Mouse (Mus musculus) urinary bladder, postnatal 10 days (tissue): Measurements from ENCODE around the gene Irak2.
A peak's percentile ranks its signal among the peaks of the same experiment; 100 is the strongest.
"Not testable (repeated sequence)": the region's sequence is repeated elsewhere in the genome, so short reads cannot be mapped to it uniquely, and the experiment has no call there.

ENCODE experiments used
- DNase-seq: peaks from one replicate; pipeline ENCODE4 v3.0.0; 2022; ENCODE audit warnings: low spot score

The Irak2 gene

DNA sequence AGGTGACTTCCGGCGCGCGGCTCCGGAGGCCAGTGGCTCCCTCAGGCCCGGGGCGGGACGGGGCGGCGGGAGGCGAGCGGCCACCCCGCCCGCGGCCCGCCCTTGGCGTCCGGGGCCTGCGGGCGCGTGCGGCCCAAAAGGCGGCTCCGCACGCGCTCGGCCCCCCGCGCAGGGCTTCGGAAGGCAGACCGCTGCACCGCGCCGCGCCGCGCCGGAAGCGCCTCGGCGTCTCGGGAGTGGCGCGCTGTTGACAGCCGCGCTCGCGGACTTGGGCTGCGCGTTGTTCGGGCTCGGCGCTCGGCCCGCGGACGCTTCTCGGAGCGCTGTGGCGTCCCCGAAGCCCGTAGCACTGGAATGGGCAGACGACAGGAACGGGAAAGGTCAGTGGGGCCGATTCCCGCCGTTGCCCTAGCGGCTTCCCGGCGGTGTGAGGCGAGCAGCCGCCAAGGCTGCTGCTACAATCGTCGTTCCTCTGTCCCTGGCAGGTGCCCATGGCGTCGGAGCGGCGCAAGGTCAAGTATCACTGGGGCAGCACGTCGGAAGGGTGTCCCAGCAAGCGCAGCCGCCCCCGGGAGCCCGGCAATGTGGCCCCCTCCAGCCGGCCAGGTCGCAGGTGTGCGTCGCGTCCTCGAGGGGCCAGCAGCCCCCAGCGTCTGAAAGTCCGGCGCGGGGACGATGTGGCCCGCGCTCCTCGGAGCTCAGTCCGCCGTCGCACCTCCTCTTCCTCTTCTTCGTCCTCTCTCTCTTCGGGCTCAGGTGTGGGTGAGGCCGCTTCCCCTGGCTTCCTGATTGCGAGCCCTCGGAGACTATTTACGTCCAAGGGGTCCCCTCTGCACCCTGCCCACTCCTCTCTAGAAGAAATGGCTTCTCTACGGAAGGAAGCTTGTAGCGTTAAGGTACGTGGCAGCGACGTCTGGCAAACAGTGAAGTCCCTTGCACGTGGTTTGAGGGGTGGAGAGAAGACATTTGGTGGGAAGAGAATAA lies 59.2 kb downstream of the Irak2 start:
- no peak for DNase-seq

DNA sequence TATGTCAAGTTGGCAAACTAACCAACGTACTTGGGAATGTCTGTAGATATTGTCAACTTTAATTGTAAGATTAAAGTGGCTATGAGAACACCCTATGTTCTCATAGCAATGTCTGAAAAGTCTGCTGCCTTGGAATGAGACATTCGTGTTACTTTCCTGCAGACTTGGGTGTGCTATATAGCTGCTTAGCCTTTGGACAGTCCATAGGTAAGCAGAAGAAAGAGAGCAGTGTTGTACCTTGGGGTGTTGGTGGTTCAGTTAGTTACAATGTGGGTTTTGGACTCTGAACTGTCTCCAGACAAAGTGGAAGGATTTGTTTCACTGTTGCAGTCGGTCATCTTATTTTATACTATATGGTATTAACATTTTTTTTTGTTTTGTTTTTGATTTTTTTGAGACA lies 74.5 kb downstream of the Irak2 start:
- DNase-seq: no peak

DNA sequence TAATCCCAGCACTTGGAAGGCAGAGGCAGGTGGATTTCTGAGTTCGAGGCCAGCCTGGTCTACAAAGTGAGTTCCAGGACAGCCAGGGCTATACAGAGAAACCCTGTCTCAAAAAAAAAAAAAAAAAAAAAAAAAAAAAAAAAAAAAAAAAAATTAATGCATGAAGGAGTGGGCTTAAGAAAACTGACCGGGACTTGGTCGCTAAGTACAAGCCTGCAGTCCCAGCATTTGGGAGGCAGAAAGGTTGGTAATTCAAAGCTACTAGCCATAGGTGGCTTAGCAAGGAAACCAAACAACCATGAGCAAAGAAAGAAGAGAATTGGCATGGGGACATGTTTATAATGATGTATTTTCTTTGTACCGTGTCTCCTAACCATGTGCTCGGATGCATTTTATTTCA lies 75.1 kb downstream of the Irak2 start:
- not testable (repeated sequence) for DNase-seq

DNA sequence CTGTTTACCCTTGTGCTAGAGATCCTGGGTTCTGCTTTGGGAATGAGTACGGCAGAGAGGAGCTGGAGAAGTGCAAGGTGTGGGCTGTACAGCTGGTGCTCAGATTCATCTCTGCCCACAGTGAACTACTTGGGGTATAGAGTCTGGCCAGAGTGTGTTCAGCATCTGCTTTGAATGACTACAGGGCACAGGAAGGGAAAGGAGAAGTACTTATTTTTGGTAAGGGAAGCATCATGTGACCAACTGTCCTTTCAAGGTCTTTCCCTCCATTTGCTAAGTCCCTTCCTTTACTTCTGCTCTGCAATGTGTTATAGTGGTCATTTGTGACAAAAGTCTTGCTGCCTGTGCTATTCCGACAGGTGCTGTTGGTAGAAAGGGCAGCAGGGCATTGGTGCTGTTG lies 76.0 kb downstream of the Irak2 start:
- no peak for DNase-seq

DNA sequence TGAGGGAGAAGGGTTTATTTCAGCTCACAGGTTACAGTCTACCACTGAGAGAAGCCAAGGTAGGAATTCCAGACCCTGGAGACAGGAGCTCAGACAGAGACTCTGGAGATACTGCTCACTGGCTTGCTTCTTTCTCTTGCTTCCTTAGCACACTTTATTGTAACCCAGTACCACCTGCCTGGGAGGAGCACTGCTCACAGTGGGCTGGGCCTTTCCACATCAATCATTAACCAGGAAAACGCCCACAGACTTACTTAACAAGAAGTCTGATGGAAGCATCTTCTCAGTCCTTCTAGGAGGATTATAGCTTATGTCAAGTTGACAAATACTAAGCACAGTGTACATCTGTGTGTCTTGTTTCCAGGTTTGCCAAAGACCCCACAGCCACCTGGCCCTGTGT lies 76.5 kb downstream of the Irak2 start:
- DNase-seq: no peak

DNA sequence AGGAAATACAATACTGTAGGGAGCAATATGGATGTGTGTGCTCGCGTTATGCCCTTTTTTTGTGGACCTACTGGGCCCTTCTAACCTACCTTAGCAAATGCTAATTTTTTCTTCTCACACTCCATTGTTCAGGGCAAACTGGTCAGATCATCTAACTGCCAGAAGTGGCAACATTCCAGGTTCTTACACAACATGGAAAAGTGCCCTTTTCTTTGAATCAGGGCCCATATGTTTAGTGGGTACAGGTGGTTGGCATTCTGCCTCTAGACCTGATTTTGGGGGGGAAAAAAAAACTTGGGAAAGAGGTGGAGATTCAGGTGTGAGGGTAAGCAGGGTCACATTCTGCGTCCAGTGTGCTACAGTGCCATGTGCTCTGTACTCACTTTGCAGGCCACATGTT lies 79.3 kb downstream of the Irak2 start:
- no peak for DNase-seq

DNA sequence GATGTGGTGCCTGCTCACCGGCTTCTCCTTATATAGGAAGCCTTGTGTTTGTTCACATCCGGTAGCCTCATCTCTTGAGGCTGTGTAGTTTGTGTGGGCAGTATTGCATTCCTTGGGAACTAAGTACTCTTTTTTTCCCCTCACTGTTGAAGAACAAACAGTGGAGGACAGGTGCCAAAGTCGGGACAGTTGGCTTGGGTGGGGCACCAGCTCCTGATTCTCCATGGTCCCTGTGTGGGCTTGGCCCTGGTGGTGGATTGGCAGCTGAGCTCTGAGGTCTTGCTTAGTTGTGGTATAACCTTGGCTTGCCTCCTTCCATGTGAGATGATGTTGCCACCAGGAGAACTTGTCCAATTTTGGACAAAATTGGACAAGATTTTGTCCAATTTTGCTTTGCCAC lies 81.6 kb downstream of the Irak2 start, which contains the start of gene Ghrl:
TSS of gene Ghrl (minus strand) at position 3 of the 400 bp plus-strand sequence.
- DNase-seq: no peak

DNA sequence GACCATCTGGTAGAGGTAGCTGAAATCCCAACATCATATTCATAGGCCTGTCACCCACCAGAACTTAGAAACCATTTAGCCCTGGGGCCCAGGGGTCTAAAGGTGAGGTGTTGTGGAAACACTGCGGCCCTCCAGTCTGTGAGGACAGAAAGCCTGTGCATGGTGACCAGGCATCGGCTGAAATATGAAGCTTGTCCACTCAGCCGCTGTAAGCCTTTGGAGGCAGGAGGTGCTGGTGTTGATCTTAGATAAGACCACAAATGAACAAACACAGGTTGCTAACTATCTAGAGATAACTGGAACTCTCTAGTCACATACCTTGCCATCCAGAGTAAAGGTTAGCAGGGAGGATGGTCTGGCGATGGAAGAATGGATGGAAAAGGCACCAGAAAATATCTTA lies 82.8 kb downstream of the Irak2 start:
- no peak for DNase-seq

DNA sequence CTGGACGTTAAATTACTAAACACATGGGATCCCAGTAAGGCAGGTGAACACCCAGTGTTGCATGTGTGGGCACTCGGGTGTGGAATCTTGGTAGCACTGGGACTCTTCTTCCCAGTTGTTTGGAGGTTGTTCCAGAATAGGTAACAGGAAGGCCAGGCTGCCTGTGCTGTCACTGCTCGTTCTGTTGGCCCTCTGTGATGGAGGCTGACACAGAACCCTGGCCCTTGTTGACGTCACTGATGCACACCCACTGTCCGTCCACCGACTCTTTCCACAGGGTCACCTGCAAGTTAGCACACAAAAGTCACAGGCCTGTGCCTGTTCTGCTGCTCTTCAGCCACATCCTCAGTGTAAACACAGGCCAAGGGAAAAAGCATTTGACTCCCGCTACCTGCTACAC lies 89.9 kb downstream of the Irak2 start:
- DNase-seq: no peak

DNA sequence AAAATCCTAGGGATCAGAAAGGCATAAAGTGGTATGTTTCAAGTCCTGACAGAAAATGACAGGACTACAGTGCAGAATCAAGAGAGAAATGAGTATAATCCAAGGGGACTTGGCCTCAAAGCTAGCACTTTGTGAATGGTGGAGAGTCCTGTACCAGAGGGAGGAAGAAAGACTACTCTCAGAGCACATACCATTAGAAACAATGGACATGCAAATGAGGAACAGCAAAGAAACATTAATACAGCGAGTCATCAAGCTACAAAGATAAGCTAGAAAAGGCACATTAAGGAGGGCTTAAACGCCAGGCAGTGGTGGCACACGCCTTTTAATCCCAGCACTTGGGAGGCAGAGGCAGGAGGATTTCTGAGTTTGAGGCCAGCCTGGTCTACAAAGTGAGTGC lies 93.0 kb downstream of the Irak2 start:
- DNase-seq: no peak

DNA sequence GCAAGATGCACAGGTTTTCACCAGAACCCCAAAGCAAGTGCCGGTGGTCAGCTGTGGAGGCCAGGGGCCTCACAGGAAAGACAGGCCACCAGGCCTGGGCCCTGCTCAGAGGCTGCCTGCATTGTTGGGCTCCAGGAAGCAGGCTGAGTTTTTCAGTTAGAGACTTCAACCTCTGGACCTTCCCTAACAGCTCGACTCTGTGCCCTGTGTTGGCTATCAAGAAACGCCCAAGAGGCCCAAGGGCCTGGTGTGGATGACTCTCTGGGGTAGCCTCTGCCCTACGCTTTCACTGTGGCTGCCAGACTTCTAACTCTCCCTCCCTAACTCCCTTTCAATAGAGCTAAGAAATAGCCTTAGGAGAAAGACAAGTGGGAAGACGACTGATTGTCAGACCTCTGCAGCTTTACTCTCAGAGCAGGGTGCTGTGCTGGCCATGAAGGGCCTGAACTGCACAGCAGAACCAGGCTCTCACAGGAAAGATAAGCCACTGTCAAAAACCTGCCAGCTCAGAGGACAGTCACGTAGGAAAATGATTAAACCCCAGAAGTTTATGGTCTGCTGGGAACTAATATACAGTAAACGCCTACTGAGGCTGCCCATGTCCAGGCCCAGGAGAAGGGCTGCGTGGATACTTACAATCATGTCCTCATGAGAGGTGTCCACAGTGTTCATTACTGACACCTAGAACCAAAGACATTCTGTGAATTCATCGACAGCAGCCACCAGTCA lies 99.2 kb downstream of the Irak2 start:
- no peak for DNase-seq

DNA sequence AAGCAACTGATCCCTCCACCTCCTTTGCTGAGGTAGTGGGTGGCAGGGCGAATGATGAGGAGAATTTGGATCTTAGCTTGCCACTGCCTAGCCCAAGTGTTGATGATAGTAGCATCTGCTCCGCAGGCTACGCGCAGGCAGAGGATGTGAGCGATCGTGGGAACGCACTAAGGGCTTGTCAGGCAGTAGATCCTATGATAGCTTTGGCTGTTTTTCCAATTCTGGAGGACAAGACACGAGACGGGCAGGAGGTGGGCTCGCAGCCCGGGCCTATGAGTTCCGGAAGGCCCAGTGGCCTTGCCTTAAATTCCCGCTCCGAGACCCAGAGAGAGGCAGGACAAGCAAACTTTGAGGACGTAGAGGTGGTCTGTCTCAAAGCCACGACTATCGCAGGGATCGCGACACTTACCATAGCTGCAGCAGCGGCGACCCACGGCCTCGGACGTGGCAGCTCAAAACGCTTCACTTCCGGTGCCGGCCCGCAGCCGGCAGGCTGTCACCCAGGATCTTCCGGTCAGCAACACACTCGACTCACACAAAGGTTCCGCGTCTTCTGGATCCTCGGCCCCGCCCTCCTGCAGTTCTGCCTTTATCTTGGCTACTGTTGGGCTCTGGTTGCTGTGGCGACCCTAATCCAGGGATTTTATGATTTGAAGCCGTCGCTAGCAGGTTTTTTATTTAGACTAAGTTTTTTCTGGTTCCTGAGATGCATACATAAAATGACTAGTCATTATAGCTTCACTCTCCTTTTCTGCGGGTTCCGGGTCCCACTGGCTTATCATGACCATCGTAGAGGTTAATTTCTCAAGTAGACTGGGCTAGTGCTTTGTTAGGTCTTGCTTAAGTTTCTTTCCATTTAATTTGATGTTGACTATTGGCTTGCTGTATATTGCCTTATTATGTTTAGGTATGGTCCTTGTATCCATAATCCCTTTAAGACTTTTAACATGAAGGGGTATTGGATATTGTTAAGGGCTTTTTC lies 102.3 kb downstream of the Irak2 start, which contains the start of gene Sec13:
TSS of gene Sec13 (minus strand) at position 508 of the 982 bp plus-strand sequence.
- DNase-seq: peak; percentile 43

DNA sequence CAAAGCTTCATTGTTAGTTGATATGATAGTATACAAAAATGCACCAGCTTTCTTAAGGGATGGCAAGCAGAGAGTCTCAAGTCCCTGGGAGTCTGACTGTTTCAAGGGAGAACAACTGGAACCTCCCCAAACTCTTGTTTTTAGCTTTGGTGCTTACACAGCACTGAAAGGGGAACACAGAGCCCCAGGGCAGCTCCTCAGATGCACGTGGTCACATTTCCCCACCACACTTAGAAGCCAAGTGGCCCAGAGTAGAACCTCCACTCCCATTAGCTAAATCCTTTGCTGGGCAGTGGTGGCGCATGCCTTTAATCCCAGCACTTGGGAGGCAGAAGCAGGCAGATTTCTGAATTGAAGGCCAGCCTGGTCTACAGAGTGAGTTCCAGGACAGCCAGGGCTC lies 103.2 kb downstream of the Irak2 start:
- no peak for DNase-seq

DNA sequence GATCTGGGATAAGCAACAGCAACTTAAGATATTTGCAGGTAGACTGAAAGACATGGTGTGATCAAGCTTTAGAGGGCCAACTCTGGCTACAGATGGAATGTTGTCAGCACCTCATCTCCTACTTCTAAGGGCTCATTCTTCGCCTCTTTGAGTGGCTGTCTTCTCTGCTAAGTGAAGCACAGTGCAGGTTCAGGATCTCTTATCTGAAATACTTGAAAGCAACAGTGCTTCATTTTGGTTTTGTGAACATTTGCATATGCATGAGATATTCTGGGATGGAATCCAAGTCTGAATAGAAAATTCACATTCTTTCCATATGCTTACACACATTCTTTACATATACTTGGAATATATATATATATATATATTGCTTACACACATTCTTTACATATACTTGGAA lies 104.1 kb downstream of the Irak2 start:
- no peak for DNase-seq

DNA sequence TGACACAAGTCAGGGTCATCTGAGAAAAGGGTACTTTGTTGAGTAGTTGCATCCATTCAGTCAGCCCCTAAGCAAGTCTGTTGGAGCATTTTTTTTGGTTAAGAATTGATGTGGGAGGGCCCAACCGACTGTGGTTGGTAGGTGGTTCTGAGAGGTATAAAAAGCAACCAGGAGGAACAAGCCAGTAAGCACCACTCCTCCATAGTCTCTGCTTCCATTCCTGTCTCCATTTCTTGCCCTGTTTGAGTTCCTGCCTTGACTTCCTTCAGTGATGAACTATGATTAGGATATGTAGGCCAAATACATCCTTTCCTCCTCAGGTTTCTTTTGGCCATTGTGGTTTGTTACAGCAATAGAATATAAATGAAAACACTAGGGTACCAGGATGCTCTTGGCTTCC lies 104.8 kb downstream of the Irak2 start:
- no peak for DNase-seq
